Mouse (Mus musculus) common myeloid progenitor, adult 5-6 weeks (primary cell): Measurements from ENCODE around the gene Il23a. TPM values are rescaled to one million over a fixed set of nuclear protein-coding genes. Genes with fewer than 3 reads are reported as not detected.
A peak's percentile ranks its signal among the peaks of the same experiment; 100 is the strongest.
"Not testable (repeated sequence)": the region's sequence is repeated elsewhere in the genome, so short reads cannot be mapped to it uniquely, and the experiment has no call there.

ENCODE experiments used
- ATAC-seq: replicated peaks from 2 replicates; pipeline ENCODE4 v1.8.0; 2016; ENCODE audit warnings: low read depth, mild to moderate bottlenecking, moderate TSS enrichment, inconsistent platforms; ENCODE audit not compliant: poor library complexity, severe bottlenecking
- total RNA-seq: library from RNA; stranded (forward); fragments of 200-1000, 187-1606 nt; gene quantifications from 2 replicates; pipeline ENCODE4 v1.2.3, GENCODE M21; 2017

The Il23a gene
- 0.05 TPM in 1 of 2 replicates, not detected in the other for total RNA-seq

DNA sequence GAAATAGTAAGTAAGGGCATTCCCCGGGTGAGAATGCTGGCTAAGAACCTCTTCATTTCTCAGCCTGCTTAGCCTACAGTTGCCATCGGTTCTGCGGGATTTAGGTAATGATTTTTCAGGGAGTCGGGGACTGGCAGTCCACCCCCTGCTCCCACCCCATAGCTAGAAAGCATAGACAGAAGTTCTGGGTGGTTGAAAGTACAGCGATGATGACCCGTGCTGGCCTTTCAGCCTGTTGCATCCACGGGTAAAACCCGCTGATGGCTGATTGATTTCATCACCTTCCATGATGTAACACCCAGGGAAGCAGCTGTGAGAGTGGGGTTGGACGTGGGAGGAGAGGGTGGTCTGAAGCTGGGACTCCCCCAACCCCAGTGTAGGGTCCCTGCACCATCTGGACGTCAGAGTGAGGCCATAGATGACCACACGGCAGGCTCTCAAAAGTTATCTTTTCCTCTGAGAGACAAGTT is at the start of gene Il23a:
Gene Il23a, minus strand, starts transcription at position 51 of the 470 bp plus-strand sequence.
- no peak for ATAC-seq

DNA sequence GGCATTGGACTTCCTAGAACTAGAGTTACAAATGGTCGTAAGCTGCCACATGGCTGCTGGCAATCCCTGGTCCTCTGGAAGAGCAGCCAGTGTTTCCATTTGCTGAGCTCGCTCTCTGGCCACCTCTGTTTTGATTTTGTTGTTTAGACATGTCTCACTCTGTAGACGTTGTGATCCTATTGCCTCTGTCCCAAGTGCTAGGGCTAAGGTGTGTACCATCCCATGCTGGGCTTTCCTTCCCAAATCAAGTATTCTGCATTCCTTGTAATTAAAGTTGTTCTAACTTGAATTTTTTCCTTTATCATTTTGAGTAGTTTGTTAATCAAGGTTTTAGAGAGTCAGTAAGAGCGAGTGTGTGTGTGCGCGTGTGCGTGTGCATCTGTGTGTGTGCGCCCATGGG is 49.0 kb upstream of the Il23a start:
- ATAC-seq, result no peak

GRCm38 (mm10) chr10:128344568-128345275 is 46.2 kb upstream of the Il23a start:
- peak; percentile 98 for ATAC-seq

- ATAC-seq, result no peak
These were observed 44.9 kb upstream of the Il23a start for GRCm38 (mm10) chr10:128343436-128343835.

GRCm38 (mm10) chr10:128340257-128340656 is 41.7 kb upstream of the Il23a start:
- no peak for ATAC-seq

- no peak for ATAC-seq
These were observed 40.4 kb upstream of the Il23a start for GRCm38 (mm10) chr10:128338948-128339347.

- no peak; the same call in 1 of the 2 replicates for ATAC-seq
These were observed 39.9 kb upstream of the Il23a start for GRCm38 (mm10) chr10:128338415-128338814.

DNA sequence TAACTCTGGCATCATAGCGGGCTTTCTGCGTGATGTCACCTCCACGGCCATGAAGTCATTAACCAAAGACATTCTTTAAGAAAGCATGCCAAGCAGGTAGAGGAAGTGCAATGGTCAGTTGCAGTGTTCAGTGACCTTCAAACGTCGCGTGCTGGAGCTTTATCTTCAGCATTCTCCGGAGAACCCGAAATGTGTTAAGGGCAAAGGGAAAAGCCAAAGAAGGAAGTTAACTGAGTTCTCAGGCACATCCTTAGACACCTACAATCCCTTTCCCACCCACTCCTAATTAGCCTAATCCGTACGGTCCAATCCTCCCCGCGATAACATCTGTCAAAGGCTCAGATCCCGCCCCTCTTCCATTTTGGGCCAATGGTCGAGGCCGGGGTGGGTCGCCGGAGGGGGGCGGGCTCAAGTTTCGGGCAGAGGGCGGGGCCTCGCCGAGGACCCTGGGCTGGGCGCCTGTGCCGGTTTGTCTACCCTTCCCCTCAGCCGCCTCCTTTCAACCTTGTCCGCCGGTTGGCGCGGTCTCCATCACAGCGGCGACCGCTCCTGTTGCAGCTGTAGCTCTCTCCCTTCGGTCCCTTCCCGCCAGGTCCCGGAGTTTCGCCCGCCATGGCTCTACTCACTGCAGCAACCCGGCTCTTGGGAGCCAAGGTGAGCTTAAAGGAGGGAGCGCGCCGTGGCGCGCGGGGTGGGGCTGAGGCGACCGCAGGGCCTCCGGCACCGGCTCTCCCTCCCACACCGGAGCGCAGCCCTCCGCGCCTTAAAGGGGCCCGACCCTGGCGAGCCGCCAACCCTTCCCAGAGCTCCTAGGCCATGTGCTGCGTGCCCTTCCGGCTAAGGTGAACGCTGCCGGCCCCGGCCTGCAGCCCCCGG is 39.0 kb upstream of the Il23a start, which contains the start of gene Cs:
Gene Cs, plus strand, starts transcription at position 429 of the 876 bp plus-strand sequence.
- ATAC-seq, result peak; percentile 89

GRCm38 (mm10) chr10:128336597-128336996 is 38.0 kb upstream of the Il23a start:
- ATAC-seq, result no peak

- no peak for ATAC-seq
These were observed 37.6 kb upstream of the Il23a start for GRCm38 (mm10) chr10:128336195-128336594.

- peak; percentile 39; the same call in 1 of the 2 replicates for ATAC-seq
These were observed 37.0 kb upstream of the Il23a start for GRCm38 (mm10) chr10:128335582-128335981.

GRCm38 (mm10) chr10:128332358-128333249 is 34.1 kb upstream of the Il23a start:
- not testable (repeated sequence) for ATAC-seq

- no peak for ATAC-seq
These were observed 29.1 kb upstream of the Il23a start for GRCm38 (mm10) chr10:128327610-128328009.

DNA sequence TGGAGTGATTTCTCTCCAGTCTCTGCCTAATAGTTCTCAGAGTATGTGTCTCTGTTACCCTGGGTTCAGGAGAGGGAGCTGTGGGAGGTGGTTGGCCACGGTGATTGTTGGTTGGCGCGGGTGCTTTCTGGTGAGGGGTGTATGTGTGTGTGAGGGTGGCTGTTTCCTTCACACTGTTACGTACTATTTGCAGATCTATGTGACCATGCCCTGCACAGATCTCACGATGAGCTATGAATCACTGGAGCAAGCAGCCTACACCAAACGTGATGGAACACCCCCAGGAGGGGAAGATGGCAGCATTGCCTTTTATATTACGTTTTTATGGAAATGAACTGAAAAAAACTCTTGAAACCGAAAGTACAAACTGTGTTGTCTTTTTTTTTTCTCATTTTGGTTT is 28.3 kb upstream of the Il23a start:
- no peak for ATAC-seq

DNA sequence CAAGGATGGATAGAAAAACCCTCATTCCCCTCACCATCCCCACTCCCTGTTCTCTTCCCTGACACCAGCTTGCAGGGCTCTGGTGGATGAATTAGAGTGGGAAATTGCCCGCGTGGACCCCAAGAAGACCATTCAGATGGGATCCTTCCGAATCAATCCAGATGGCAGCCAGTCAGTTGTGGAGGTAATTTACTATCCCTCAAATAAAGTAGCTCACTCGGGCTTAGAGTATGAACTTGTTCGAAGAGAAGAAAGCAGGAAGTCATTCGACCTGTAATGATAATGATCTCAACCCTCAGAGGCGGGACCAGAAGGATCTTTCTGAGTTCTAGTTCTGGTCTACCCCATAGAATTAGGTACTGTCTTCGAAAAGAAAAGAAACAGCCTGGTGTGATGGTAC is 25.0 kb upstream of the Il23a start:
- ATAC-seq, result no peak

DNA sequence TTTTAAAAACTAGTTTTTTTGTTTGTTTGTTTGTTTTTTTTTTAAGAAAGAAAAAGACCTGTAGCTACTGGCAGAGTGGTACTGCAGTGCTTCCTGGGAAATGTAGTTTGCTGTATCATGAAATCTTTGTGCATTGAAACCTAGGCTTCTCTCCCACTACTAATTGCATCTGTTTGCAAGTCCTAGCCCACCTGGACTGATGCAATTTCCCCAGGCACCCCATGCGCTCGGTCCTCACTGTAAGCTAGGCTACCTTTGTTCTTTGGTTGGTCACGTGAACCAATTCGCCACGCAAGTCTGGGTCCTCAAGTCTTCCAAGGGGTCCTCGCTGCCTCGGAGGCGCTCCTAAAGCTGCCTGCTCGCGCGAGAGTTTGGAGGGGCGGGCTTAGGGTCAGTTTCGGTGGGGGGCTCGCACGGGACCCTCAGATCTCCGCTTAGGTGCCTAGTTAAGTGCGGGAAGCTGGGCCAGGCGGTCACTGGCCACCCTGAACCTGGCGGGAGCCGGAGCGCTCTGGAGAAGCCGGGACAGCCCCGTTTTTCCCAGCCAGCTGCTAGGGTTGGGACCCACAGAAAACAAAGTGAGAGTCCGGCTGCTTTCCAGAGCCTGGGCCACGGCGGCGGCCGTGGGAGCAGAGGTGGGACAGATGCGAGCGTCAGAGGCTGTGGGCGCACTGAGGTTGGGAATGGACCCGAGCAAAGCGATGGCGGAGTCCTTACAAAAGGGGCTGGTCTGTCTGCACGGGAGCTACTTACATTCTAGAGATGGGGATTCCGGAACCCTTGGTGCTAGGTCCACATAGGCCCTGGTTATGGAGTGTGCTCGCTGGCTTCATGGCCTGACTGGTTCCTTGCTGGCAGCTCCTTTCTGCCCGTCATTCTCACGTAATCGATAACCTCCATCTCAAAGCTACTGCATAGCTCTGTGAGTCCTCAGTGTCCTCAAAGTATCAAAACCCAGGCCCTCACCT is 23.9 kb upstream of the Il23a start, which contains the start of gene Cnpy2:
Gene Cnpy2, plus strand, starts transcription at position 319 of the 968 bp plus-strand sequence.
- peak; percentile 87 for ATAC-seq

GRCm38 (mm10) chr10:128321641-128322040 is 23.1 kb upstream of the Il23a start:
- ATAC-seq, result no peak

DNA sequence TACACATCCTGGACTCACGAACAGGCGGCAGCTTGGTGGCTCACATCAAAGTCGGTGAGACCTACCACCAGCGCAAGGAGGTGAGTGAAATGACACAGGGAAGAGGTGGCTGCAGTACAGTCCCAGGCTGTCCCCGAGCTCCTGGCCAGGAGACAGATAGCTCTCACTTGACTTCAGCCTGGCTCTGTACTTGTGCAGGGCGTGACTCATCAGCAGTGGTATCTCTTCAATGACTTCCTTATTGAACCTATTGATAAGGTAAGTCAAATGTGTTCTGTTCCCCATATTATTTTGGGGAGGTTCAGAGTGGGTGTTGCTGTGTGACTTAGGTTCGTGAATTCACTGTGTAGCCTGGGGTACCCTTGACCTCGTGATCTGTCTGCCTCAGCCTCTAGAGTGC is 17.0 kb upstream of the Il23a start:
- no peak for ATAC-seq

DNA sequence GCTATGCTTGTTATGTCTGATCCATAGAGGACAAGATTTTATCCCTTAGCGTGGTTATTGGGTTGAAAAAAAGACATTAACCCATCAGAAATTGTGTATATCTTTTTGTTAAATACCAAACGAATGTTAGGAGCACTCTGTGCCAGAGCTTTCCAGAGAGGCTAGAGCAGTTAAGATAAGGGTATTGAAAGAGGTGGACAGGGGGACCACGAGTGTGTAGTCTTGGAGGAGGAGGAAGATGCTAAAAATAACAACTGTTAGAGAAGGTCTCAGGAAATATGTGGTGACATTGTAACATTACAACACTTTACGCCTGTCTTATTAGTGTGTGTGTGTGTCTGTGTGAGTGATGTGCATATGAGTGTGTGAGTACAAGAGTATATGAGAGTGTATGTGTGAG is 12.3 kb upstream of the Il23a start:
- no peak for ATAC-seq
